Mouse (Mus musculus) bone marrow, adult 2 months (tissue): ENCODE data around the gene Auts2.

ENCODE experiments used
- CTCF ChIP-seq: fragments of 200-500 bp; IDR thresholded peaks from 2 replicates; pipeline ENCODE4 v1.5.1; 2011; ENCODE audit warnings: low read length, control low read depth; ENCODE audit not compliant: control insufficient read depth, insufficient read depth
- POLR2A ChIP-seq: fragments of 200-500 bp; IDR thresholded peaks from 2 replicates; pipeline ENCODE4 v1.6.1; 2011; ENCODE audit warnings: low read depth, mild to moderate bottlenecking, control low read depth, low read length, borderline replicate concordance; ENCODE audit not compliant: control insufficient read depth

DNA sequence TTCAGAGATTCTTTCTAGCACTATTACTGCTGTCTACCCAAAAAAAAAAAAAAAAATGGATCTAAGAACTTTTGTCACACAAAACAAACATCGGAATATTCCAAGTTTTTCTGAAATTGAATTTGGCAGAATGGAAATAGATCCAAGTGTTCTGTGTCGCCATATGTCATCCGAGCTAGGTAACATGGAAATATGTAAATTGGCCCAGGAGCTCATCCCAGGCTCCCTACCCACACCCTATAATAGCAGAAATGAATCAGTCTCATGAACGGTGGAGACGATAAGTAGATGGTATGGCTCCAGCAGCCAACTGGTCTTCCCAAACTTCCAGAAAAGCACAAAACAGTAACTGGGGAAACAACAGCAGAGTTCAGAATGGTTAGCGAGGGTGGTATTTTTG, 577.6 kb downstream of the Auts2 start:
- no peak for TF ChIP-seq CTCF
- no peak for TF ChIP-seq POLR2A
